Mouse (Mus musculus) stomach, postnatal 0 days (tissue): ENCODE data around the gene Xlr3b. TPM values are rescaled to one million over a fixed set of nuclear protein-coding genes. Genes with fewer than 3 reads are reported as not detected.
"Not testable (repeated sequence)": the region's sequence is repeated elsewhere in the genome, so short reads cannot be mapped to it uniquely, and the experiment has no call there.

ENCODE experiments used
- ATAC-seq: fragments of 200-750 bp; cut with Nextera tagmentation; 2 replicates; pipeline ENCODE4 v1.8.0; 2017; ENCODE audit not compliant: low FRiP score, low TSS enrichment
- DNase-seq: peaks from one replicate; pipeline ENCODE4 v3.0.0-alpha.2; 2016; ENCODE audit warnings: low spot score
- H3K27ac ChIP-seq: fragments of 300-500 bp; sonication (generic); replicated peaks from 2 replicates; pipeline ENCODE4 v1.5.1; 2014; ENCODE audit warnings: mild to moderate bottlenecking, control low read depth
- H3K27me3 ChIP-seq: fragments of 300-500 bp; sonication (generic); 2 replicates; pipeline ENCODE4 v1.6.1; 2014; ENCODE audit warnings: low read length; ENCODE audit not compliant: control insufficient read depth, insufficient read depth
- H3K36me3 ChIP-seq: fragments of 300-500 bp; sonication (generic); 2 replicates; pipeline ENCODE4 v1.6.1; 2014; ENCODE audit warnings: low read length, mixed read lengths; ENCODE audit not compliant: control insufficient read depth, insufficient read depth
- H3K4me1 ChIP-seq: fragments of 300-500 bp; sonication (generic); replicated peaks from 2 replicates; pipeline ENCODE4 v1.6.1; 2014; ENCODE audit warnings: antibody characterized with exemption; ENCODE audit not compliant: control insufficient read depth, insufficient read depth
- H3K4me2 ChIP-seq: fragments of 300-500 bp; sonication (generic); replicated peaks from 2 replicates; pipeline ENCODE4 v1.6.1; 2014; ENCODE audit warnings: low read depth, mild to moderate bottlenecking, control low read depth, moderate library complexity
- H3K4me3 ChIP-seq: fragments of 300-500 bp; sonication (generic); 2 replicates; pipeline ENCODE4 v1.5.1; 2014; ENCODE audit warnings: low read depth, low read length, control low read depth
- H3K9ac ChIP-seq: fragments of 300-500 bp; sonication (generic); 2 replicates; pipeline ENCODE4 v1.6.1; 2014; ENCODE audit warnings: mild to moderate bottlenecking, low read length, control low read depth, mixed read lengths
- H3K9me3 ChIP-seq: fragments of 300-500 bp; sonication (generic); 2 replicates; pipeline ENCODE4 v1.6.1; 2016; ENCODE audit warnings: low read length; ENCODE audit not compliant: control insufficient read depth
- WGBS: fragments of 180-500 bp; shearing (Covaris S2); extraction: QIAGEN DNeasy Blood & Tissue Kit; methylation state at CpG from one replicate; pipeline ENCODE4 v1.1.7; 2014; 5-methylcytosine and 5-hydroxymethylcytosine counted together
- polyA plus RNA-seq: library from polyadenylated mRNA; unstranded; fragments of >200 nt; fragmentation: Nextera tagmentation; extraction: Ambion mirVana; gene quantifications from 2 replicates; pipeline ENCODE4 v1.2.1, GENCODE M21; 2015

The Xlr3b gene
- 2.1 and 3.0 TPM in 2 replicates for polyA plus RNA-seq

DNA sequence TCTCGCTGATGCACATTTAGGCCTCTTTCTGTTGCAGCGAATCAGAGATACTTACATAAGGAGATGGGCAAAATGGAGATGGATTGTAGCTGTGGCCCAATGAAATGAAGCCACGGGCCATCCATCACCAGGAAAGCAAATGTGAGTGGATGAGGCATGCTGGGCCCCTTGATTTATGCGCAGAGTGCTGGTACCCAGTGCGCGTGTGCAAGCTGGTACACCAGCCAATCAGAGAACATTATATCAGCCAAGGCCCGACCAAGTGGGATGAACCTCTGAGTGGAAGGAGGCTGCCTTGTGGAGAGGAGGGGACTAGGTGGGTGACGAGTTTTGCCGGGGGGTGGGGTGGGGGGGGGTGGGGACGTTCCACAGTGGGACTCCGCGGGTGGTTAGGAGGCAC is at the start of gene Xlr3b:
Xlr3b (plus strand) TSS at position 274 of the 400 bp plus-strand sequence.
- WGBS: 75% methylated on average over 9 of the region's 12 CpGs
- ATAC-seq, H3K4me1 ChIP-seq, H3K9ac ChIP-seq, H3K4me3 ChIP-seq, H3K36me3 ChIP-seq, DNase-seq, H3K4me2 ChIP-seq, H3K27ac ChIP-seq, H3K27me3 ChIP-seq, H3K9me3 ChIP-seq: not testable (repeated sequence)

DNA sequence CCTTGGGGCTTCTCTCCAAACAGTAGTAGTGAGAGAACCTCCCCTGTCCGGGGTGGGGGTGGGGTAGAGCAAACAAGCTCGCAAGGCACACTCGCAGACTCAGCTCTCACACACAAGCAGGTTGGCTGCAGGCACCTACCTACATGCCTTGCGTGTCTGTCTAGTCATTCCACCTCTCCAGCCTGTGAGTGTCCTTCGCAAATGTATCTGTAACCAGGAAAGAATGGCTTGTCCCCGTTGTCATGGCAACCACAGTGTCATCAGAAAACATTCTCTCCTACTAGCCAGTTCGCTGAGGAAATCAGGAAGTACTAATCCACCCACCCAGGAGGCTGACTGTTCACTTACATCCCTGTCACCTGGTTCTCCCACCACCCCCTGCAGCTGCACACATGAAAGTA is 48.8 kb upstream of the Xlr3b start:
- not testable (repeated sequence) for H3K36me3 ChIP-seq, H3K27me3 ChIP-seq, H3K9ac ChIP-seq, H3K4me3 ChIP-seq, DNase-seq, H3K4me2 ChIP-seq, H3K27ac ChIP-seq, H3K4me1 ChIP-seq, H3K9me3 ChIP-seq
- 0 out of 2 replicates have a peak, but pooled peaks have one; percentile 21 for ATAC-seq
- no CpG with 5 or more reads among the region's 7 CpGs for WGBS

DNA sequence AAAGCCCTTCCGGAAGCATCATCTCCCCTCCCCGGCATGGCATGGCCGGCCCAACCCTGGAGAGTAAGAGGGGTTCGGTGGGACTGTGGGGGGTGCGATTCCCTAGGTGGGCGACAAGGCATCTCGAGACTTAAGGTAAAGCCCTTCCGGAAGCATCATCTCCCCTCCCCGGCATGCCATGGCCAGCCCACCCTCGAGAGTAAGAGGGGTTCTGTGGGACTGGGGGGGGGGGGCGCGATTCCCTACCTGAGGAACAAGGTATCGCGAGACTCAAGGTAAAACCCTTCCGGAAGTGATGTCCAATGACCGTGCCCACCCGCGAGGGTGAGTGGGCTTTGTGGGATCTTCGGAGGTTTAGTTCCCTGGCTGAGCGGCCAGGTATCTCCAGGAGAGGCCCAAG is 43.5 kb upstream of the Xlr3b start, which contains the start of gene Xlr5b:
Xlr5b (plus strand) TSS at position 301 of the 400 bp plus-strand sequence.
- not testable (repeated sequence) for DNase-seq, H3K36me3 ChIP-seq, H3K27ac ChIP-seq, H3K27me3 ChIP-seq, ATAC-seq, H3K4me3 ChIP-seq, H3K9me3 ChIP-seq, H3K4me2 ChIP-seq, H3K4me1 ChIP-seq, H3K9ac ChIP-seq
- no CpG with 5 or more reads among the region's 20 CpGs for WGBS

DNA sequence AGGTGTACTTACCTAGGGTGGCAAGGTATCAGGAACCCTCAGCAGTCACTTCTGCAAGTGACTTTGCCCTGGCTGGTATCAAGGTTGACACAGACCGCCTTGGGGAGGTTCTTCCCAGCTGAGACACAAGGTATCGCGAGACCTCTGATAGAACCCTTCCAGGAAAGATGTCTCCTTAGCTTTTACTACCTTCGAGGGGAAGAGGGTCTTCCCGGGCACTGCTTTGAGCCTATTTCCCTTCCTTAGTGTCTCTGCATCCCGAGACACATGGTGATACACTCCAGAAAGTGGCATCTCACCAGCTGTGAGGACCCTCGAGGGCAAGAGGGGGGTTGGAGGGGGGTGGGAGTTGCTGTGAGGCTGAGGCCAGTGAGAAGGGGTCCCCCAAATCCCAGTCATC is 42.7 kb upstream of the Xlr3b start, which contains the start of gene DXBay18:
DXBay18 (minus strand) TSS at position 101 of the 400 bp plus-strand sequence.
- H3K27ac ChIP-seq, H3K9ac ChIP-seq, H3K4me1 ChIP-seq, H3K4me3 ChIP-seq, H3K27me3 ChIP-seq, DNase-seq, H3K36me3 ChIP-seq, H3K9me3 ChIP-seq, H3K4me2 ChIP-seq, ATAC-seq: not testable (repeated sequence)
- WGBS: no CpG with 5 or more reads among the region's 7 CpGs

DNA sequence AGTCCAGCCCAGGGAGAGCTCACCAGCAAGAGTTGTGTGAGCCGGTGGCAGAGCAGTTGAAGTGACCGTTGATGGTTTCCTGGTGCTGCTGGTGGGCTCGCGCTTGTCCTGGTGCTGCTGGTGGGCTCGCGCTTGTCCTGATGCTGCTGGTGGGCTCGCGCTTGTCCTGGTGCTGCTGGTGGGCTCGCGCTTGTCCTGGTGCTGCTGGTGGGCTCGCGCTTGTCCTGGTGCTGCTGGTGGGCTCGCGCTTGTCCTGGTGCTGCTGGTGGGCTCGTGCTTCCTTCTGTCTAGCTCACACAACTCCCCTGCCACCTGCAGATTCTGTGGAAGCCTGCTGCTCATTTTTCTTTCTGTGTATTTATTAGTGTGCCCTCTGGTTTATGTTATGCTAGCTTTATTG is 15.1 kb upstream of the Xlr3b start, which contains the start of gene Spin2d:
Spin2d (minus strand) TSS at position 101 of the 400 bp plus-strand sequence.
- H3K36me3 ChIP-seq, H3K4me1 ChIP-seq, ATAC-seq, DNase-seq, H3K27ac ChIP-seq, H3K9me3 ChIP-seq, H3K4me2 ChIP-seq, H3K9ac ChIP-seq, H3K4me3 ChIP-seq, H3K27me3 ChIP-seq: not testable (repeated sequence)
- 70% methylated on average over 6 of the region's 15 CpGs for WGBS

DNA sequence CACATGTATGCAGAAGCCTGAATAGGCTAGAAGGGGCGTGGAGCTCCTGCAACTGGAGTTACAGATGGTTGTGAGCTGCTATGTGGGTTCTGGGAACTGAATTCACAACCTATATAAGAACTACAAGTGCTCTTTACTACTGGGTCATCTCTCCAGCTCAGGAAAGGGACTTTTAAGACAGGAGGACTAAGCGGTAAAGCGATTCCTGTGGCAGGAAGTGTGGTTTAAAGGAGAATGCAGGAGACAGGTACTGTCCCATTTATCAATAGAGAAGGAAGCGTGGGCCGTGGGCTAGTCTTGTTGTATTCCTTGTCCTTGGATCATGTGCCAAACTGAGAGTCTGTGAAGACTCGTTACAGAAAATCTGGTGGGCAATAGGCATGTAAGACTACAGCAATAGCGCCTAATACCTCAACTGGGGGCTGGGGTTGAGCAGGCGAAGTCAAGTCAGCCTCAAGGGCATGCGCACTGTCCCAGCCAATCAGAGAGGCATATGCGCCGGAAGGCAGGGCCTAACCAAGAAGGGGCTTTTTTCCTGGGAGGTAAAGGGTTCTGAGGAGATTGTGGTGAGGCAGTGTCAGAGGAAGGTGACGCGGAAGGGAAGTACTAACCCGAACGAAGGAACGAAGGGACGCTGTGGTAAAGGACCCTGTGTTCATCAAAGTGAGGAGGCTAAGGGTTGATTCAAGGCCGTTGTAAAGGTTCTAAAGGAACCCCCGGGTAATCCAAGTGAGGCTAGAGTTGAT is 22.0 kb downstream of the Xlr3b start, which contains the start of gene Xlr4b:
Xlr4b (plus strand) TSS at position 515 of the 746 bp plus-strand sequence.
- not testable (repeated sequence) for H3K4me2 ChIP-seq, H3K36me3 ChIP-seq, H3K9ac ChIP-seq, H3K27ac ChIP-seq, ATAC-seq, H3K27me3 ChIP-seq, DNase-seq, H3K4me1 ChIP-seq, H3K4me3 ChIP-seq, H3K9me3 ChIP-seq
- WGBS: 72% methylated on average over 11 of the region's 19 CpGs
